Mouse (Mus musculus): ENCODE results near the gene Aida.

DNA sequence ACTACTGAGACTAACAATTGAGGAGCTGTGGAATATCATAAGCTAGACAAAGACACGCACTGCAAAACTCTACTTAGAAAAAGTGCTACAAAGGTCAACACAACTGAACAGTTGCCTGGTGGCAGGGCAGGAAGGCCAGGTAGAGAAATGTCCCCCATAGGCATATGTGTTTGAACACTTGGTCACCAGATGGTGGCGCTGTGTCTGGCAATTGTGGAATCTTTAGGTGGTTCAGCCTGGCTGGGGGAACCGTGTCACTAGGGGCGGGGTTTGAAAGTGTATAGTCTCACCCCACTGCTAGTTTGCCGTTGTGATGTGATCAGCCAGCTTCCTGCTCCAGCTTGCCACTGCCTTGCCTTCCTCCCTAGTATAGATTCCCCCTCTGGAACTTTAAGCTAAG is 78.3 kb downstream of the Aida start:
- TF ChIP-seq CTCF (IDR thresholded peaks at IDR 0.05; ENCODE audit: insufficient read depth, low read depth, low read length) = no peak
- no peak for TF ChIP-seq POLR2A (IDR thresholded peaks at IDR 0.05; ENCODE audit: insufficient read depth, low read depth, low read length)
